Mouse (Mus musculus) lung, postnatal 0 days (tissue): Measurements from ENCODE around the gene Eif4g3.

ENCODE experiments used
- CTCF ChIP-seq: IDR thresholded peaks from 2 replicates; pipeline ENCODE4 v1.5.1; 2016; ENCODE audit warnings: antibody characterized with exemption, mild to moderate bottlenecking
- EP300 ChIP-seq: IDR thresholded peaks from 2 replicates; pipeline ENCODE4 v1.6.1; 2016; ENCODE audit warnings: antibody characterized with exemption, mild to moderate bottlenecking, control low read depth

DNA sequence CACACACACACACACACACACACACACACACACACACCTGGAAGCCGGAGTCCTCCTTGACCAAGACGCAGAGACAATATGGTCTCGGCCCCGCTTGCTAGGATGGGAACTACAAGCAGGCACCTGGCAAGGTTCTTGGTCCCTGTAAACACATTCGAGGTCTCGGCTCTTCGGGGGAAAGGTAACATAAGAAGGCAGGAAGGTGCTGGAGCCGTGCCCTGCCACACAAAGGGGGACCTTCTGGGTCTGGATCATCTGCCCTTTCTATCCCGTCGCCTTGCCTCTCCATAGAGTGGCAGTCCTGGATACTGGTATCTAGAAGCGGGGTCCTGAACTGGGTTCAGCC, 28.3 kb upstream of the Eif4g3 start:
- no peak for TF ChIP-seq EP300
- TF ChIP-seq CTCF = no peak
